Mouse (Mus musculus): ENCODE data around the gene Mrps31. TPM values are rescaled to one million over a fixed set of nuclear protein-coding genes. Genes with fewer than 3 reads are reported as not detected.
A peak's percentile ranks its signal among the peaks of the same experiment; 100 is the strongest.

The Mrps31 gene
- total RNA-seq (2012; rRNA removed) (22.0 and 28.2 TPM in 2 replicates), total RNA-seq (2014; rRNA removed) (53.7 and 67.4 TPM in 2 replicates), polyA plus RNA-seq (2012; ENCODE audit: insufficient read length, low read depth) (30.0 and 31.1 TPM in 2 replicates)

DNA sequence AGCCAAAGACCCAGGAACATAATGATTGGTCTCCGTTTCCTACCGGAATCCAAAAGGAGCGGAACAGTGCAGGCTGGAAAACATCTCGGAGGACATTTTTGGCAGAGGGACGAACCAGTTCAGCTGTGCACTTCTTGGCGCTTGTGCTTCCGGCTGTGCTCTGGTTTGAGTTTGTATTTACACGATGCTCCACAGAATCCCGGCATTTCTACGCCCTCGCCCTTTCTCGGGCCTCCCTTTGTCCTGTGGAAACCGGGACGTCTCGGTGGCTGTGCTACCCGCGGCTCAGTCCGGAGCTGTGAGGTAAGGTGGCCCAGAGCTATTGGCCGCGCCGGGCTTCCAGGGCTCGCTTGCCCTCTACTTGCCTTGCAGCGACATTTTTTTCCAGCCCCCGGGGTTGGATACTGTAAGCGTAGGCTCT lies at the start of gene Mrps31:
Mrps31 (plus strand) TSS at position 80 of the 421 bp plus-strand sequence.
- peak; percentile 89 for DNase-seq (ENCODE audit: extremely low read depth)
- Histone ChIP-seq H3K4me3 (replicated peaks in 1 of 3; ENCODE audit: low read depth in 2 of 3, low read length in 2 of 3, poor library complexity in 1 of 3) (peak within 1 kb of the TSS; percentile 87 to 99 (median 91)), H3K9me3 (replicated peaks; ENCODE audit: low read length) (no peaks in the 10 kb centered on the region), H3K4me1 (ENCODE audit: control insufficient read depth in 1 of 2, insufficient read depth in 2 of 2) (peaks cover 0 to 15% of the 10 kb centered on the region in 2 experiments; a peak in 2 of 4 replicates), H3K36me3 (replicated peaks in 1 of 2; ENCODE audit: control insufficient read depth in 1 of 2, insufficient read depth in 1 of 2, low read length in 1 of 2) (peaks cover 6 to 17% of the 10 kb centered on the region in 2 experiments), H3K79me2 (replicated peaks; ENCODE audit: control insufficient read depth, extremely low read depth, insufficient read depth, poor library complexity, severe bottlenecking) (peaks cover 19% of the 10 kb centered on the region), H3K27me3 (replicated peaks) (no peaks in the 10 kb centered on the region), H3K27ac (ENCODE audit: insufficient read depth, low read depth) (no peak within 1 kb of the TSS), H3K4me2 (ENCODE audit: insufficient read depth, low read depth, poor library complexity, severe bottlenecking) (peak within 1 kb of the TSS; percentile 99), H3K9ac (ENCODE audit: insufficient read depth, low read depth) (peak within 1 kb of the TSS; percentile 85)
- dilution Hi-C loops (cut with MboI; ENCODE audit: extremely low pct_ligation_motif_present, extremely low pct_unique_long_range_greater_than_20kb, low sequenced_read_pairs) (no loop called here), in situ Hi-C loops (cut with MboI; ENCODE audit: low pct_ligation_motif_present, low pct_unique_long_range_greater_than_20kb, low sequenced_read_pairs) (no loop called here)
- TF ChIP-seq HCFC1 (IDR thresholded peaks at IDR 0.05; ENCODE audit: low read depth, low read length), result peak; percentile 96
- TF ChIP-seq IRF4 (IDR thresholded peaks at IDR 0.05; ENCODE audit: low read depth, low read length), result peak; percentile 64; the same call in 1 of the 2 replicates
- no peak for TF ChIP-seq CTCF (conservative IDR thresholded peaks at IDR 0.05 in 1 of 2, IDR thresholded peaks at IDR 0.05 in 1 of 2; ENCODE audit: low read depth in 2 of 2, low read length in 2 of 2)
- TF ChIP-seq MYC (IDR thresholded peaks at IDR 0.05; ENCODE audit: low read depth, low read length), result peak; percentile 66; the same call in 1 of the 2 replicates
- TF ChIP-seq ELF1 (IDR thresholded peaks at IDR 0.05; ENCODE audit: low read depth, low read length), result peak; percentile 75
- no peak for TF ChIP-seq SMC3 (IDR thresholded peaks at IDR 0.05; ENCODE audit: low read depth, low read length)
- peak; percentile 98 for TF ChIP-seq SIN3A (IDR thresholded peaks at IDR 0.05; ENCODE audit: low read length)
- TF ChIP-seq NELFE (IDR thresholded peaks at IDR 0.05; ENCODE audit: low read depth, low read length), result peak; percentile 86
- peak; percentile 1 for TF ChIP-seq MAX (IDR thresholded peaks at IDR 0.05; ENCODE audit: low read length)
- 0 out of 2 replicates have a peak, but pooled peaks have one; percentile 40 for TF ChIP-seq JUND (conservative IDR thresholded peaks at IDR 0.05; ENCODE audit: low read depth, low read length)
- TF ChIP-seq MXI1 (IDR thresholded peaks at IDR 0.05; ENCODE audit: low read depth, low read length), result peak; percentile 93
- no peak for TF ChIP-seq MAZ (IDR thresholded peaks at IDR 0.05; ENCODE audit: low read depth, low read length)
- TF ChIP-seq ZC3H11A (IDR thresholded peaks at IDR 0.05; ENCODE audit: low read depth, low read length), result no peak
- no peak for TF ChIP-seq USF1 (IDR thresholded peaks at IDR 0.05; ENCODE audit: low read depth, low read length)
- no peak for TF ChIP-seq BHLHE40 (IDR thresholded peaks at IDR 0.05; ENCODE audit: low read depth, low read length)
- peak; percentile 94 for TF ChIP-seq TBP (conservative IDR thresholded peaks at IDR 0.05; ENCODE audit: low read depth, low read length)
- peak; percentile 49; the same call in 1 of the 2 replicates for TF ChIP-seq ZMIZ1 (IDR thresholded peaks at IDR 0.05; ENCODE audit: low read depth, low read length)
- peak; percentile 90 for TF ChIP-seq TCF12 (IDR thresholded peaks at IDR 0.05; ENCODE audit: low read depth, low read length)
- TF ChIP-seq E2F4 (IDR thresholded peaks at IDR 0.05; ENCODE audit: insufficient replicate concordance, low read depth, low read length), result peak; percentile 59; the same call in 1 of the 2 replicates
- TF ChIP-seq POLR2A (IDR thresholded peaks at IDR 0.05; ENCODE audit: low read depth, low read length), result peak; percentile 79
- TF ChIP-seq KAT2A (IDR thresholded peaks at IDR 0.05; ENCODE audit: insufficient replicate concordance, low read length), result peak; percentile 86; the same call in 1 of the 2 replicates
- no peak for TF ChIP-seq CHD2 (IDR thresholded peaks at IDR 0.05; ENCODE audit: low read length)
- no peak for TF ChIP-seq USF2 (conservative IDR thresholded peaks at IDR 0.05; ENCODE audit: low read depth, low read length)
- no peak; the same call in 1 of the 2 replicates for TF ChIP-seq CHD1 (IDR thresholded peaks at IDR 0.05; ENCODE audit: low read depth, low read length)
- no peak for TF ChIP-seq ZKSCAN1 (IDR thresholded peaks at IDR 0.05; ENCODE audit: borderline replicate concordance, low read depth, low read length)
- peak; percentile 50; the same call in 1 of the 2 replicates for TF ChIP-seq MEF2A (IDR thresholded peaks at IDR 0.05; ENCODE audit: borderline replicate concordance, low read depth, low read length)
- TF ChIP-seq MAFK (IDR thresholded peaks at IDR 0.05; ENCODE audit: insufficient replicate concordance, low read length), result no peak
